Mouse (Mus musculus): ENCODE data around the gene Shroom1.

DNA sequence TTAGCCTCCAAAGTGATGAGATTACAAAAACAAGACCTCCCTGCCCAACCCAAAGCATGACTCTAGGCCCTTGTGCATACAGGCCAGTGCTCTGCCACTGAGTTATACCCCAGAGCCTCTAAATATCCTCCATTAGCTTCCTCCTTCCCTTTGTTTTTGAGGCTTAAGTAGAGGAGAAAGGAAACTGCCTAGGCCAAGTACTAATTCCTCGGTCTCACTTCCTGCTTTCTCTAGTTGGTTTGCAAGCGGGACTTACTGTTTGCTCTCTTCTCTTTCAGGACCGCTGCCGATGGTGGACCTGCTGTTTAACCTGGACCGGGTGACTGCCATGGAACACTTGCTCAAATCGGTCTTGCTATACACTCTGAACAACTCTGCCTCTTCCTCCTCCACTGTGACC is 20.7 kb upstream of the Shroom1 start:
- TF ChIP-seq CTCF (IDR thresholded peaks at IDR 0.05; ENCODE audit: control insufficient read depth, insufficient read depth, insufficient read length) (no peak), MYOD1 (IDR thresholded peaks at IDR 0.05; ENCODE audit: control insufficient read depth, insufficient read length, low read depth) (no peak)
